Mouse (Mus musculus): ENCODE data around the gene Dennd4b.
A peak's percentile ranks its signal among the peaks of the same experiment; 100 is the strongest.

Gene Dennd4b

DNA sequence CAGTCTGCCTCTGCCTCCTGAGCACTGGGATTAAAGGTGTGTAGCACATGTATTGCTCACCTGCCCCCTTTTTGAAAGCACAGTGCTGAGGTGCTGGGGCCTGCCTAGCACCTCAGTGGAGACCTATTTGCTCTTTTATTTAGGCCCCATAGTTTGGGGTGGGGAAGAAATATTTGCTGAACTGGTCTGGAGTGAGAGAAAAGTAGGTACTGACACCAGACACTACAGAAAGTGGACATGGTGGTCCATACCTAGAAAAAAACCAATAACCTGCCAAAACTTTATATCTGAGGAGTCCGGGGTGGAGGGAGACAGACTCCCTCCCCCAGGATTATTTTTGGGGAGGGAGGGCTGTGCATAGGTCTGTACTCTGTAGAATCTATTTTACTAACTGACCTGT lies 11.8 kb upstream of the Dennd4b start:
- peak; percentile 39 for DNase-seq (ENCODE audit: low read depth)

DNA sequence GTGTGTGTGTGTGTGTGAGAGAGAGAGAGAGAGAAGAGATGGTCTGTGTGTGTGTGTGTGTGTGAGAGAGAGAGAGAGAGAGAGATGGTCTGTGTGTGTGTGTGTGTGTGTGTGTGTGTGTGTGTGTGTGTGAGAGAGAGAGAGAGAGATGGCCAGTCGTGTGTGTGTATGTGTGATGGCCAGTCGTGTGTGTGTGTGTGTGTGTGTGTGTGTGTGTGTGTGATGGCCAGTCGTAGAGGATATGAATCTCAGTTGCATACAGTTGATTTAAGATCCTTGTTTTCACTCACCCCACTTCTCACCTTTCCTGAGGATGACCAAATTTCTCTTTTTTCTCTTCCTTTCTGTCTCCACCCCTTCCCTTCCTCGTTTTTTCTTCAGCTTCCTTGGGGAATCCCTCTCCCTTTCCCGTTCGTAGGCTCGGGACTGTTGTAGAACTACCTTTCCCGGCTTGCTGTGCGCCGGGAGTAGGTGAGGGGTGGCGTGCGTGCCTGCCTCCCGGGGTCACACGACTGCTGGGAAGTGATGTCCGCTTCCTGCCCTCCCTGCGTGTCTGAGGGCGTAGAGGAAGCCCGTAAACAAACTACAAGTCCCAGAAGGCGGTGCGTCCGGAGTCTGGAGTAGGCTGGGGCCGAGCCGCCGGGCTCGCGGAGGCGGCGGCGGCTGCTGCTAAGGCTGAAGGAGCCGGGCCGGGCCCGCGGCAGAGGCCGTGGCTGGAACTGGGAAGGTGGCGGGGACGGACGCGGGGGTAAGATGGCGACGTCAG lies 11.1 kb upstream of the Dennd4b start, which contains the start of gene Crtc2:
Gene Crtc2 (plus strand): TSS at position 511 of the 766 bp plus-strand sequence.
- DNase-seq (ENCODE audit: low read depth): peak; percentile 95

DNA sequence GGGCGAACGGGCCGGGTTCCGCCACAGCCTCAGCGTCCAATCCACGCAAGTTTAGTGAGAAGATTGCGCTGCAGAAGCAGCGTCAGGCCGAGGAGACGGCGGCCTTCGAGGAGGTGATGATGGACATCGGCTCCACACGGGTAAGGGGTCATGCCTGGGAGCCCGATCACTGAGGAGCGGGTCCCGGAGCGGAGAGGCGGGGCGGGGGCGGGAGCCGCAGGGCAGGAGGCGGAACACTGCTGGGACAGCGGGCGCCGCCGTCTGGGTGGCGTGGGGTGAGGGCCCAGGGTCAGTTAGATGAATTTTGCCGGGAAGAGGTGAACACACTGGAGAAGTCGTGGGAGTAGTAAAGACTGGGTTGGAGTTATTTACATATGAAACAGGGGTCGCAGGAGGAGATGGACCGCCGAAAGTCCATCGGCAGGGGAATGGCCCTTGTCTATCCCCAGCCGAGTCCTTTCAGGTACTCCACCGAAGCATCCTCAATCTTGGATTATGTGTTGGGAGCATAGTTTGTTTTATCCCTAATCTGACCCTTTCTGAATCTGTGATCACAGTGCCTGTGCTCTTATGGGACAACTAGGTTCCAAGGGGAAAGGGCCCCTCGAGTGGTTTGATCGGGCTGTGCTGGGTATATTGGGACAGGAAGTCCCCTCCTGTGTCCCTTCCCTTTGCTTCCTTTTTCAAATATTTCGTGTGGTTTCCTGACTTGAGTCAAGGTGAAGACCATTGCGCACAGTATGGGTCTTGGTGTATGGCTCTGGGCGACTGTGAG lies 10.4 kb upstream of the Dennd4b start:
- peak; percentile 73 for DNase-seq (ENCODE audit: low read depth)

DNA sequence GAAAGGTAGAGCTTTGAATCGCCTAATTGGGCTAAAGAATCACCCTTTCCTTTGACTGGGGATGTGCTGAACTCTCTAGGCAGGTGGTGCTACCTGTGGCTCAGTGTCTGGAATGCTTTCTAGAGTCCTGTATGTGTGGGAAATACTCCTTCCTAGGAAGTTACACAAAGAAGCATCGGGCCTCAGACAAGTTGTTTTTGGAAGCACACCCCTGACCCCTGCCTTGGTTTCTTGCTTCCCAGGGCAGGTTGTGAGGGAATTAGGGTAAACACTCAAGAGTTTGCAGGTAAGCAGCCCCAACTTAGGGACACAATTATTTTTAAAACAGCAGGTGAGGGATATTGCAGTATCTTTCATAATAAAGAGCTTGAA lies 9.8 kb upstream of the Dennd4b start:
- DNase-seq (ENCODE audit: low read depth): no peak

DNA sequence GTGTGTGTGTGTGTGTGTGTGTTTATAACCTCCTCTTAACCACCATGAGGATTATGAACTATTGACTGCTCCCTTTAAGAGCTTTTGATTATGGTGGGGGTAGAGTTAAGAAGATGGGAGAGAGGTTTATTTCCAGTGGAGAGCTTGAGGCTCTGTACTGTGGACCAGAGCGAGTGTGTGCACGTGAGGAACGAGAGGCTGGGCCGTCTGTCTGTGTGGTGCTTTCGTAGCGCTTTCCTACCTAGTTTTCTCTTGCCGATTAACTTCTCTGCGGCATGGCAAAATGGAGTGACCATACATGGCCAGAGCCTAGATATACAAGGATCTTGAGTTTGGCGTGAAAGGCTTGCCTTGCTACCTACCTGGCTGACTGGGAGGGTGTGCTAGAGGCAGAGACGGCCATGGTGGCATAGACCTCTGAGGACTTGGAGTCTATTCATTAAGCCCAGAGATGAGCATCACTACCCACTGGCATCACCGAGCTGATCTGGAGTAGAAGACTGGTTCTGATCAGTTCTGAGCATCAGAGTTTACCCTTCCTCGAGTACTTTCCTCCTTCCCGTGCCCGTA lies 9.1 kb upstream of the Dennd4b start:
- DNase-seq (ENCODE audit: low read depth): no peak

DNA sequence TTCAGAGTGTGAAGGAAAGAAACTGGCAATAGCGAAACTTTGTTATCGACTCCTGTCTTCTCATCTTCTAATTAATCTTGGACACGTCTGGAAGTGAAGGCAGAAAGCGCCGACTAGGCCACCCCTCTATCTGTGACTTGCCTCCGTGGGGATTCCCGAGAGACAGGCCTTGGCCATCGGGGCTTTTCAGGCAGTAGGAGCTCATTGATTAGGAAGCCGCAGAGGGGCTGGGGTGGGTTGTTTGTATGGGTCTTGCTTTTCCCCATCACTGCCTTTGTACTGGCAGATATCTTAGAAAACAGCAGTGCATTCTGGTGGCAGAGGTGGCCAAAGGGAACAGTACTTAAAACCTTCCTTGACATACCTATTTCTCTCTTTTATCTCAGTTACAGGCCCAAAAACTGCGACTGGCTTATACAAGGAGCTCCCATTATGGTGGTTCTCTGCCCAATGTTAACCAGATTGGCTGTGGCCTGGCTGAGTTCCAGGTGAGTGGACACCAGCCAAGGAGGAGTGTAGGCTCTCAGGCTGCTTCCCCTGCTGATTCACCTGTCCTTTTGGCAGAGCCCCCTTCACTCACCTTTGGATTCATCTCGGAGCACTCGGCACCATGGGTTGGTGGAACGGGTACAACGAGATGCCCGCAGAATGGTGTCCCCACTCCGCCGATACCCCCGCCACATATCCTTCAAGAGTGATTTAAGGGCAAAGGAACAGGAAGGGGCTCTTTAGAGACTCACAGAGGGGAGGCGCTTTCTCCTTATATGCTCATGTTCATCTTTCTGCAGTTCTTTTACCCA lies 8.1 kb upstream of the Dennd4b start:
- DNase-seq (ENCODE audit: low read depth): no peak

DNA sequence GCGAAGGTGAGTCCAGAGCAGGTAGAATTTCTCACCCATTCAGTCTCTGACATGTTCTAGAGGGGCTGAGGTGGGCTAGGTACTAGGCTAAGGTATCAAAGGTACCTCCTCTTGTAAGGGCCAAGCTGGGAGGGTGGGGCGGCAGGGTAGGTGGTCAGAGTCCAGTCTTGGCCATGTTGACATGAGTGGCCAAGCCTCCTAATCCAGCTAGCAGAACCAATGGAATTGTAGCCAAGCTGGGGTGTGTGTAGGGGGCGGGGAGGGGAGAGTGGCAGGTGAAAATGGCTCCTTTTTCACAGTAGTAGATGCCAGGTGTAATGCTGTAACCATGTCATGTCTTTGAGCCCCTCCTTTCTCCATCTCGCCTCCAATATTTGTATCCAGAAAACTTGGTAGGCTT lies 6.5 kb upstream of the Dennd4b start:
- no peak for DNase-seq (ENCODE audit: low read depth)

DNA sequence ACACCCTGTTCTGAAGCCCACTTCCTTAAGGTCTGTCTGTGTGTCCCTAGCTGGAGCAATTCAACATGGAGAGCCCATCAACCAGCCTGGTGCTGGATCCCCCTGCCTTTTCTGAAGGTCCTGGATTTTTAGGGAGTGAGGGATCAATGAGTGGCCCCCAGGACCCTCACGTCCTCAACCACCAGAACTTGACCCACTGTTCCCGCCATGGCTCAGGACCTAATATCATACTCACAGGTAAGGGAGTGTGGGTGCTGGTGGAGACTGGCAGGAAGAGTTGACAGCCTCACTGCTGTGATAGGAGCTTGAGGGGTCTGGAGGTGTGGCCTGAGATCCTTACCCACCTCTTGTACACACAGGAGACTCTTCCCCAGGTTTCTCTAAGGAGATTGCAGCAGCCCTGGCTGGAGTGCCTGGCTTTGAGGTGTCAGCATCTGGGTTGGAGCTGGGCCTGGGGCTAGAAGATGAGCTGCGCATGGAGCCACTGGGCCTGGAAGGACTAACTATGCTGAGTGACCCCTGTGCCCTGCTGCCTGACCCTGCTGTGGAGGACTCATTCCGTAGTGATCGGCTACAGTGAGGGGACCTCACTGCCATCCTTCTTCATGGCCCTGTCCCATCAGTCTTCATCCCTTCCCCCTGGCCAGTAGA lies 1.7 kb upstream of the Dennd4b start:
- DNase-seq (ENCODE audit: low read depth): no peak

DNA sequence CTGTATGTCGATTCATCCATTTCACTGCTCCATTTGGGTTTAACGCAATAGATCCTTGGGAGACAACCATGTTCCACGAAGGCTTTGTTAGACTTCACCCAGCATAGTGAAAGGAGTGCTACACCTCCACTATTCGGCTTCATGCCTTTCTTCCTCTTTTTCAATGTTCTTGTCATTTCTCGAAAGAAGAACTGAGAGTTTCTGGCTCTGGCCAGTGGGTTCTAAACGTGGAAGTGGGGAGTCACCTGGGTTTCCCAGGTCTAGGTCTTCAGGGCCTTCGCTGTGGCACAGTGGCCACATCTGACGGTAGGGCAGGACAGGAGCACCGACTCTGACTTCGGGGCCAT lies 325 bp upstream of the Dennd4b start:
- no peak for DNase-seq (ENCODE audit: low read depth)

DNA sequence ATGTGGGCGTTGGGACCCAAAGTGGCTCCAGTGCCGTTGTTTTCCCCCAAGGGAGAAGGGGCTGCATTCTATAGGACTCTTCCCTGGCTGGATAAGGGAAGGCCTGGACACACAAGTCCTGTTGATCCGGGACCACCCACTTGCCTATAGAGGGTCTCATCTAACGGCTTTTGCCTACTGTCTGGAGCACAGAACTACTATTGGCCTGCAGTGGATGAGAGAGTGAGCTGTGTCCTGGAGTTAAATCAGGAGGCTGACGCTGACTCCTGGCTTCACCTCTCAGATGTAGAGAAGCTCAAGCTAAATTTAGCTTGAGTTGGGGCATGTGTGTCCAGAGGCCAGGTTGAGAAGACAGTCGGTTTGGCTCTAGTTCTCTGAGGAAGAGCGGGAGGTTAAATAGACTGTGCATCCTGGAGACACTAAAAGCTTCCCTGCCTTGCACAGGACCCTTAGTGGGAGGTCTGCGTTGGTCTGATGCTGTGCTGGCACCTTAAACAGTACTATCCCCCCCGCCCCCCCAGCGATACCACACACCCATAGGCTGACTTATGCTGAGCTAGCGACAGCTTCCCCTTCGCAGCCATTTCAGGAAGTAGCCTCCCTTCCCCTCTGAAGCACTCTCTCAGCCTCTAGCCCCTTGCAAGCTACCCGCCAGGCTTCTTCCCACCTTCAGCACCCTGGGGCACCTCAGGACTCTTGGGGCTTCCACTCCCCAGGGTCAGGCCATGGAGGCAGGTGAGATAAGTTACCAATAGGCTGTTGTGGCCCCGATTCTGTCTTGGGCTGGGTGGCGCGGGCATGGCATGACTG lies 1.2 kb downstream of the Dennd4b start:
- peak; percentile 85 for DNase-seq (ENCODE audit: low read depth)

DNA sequence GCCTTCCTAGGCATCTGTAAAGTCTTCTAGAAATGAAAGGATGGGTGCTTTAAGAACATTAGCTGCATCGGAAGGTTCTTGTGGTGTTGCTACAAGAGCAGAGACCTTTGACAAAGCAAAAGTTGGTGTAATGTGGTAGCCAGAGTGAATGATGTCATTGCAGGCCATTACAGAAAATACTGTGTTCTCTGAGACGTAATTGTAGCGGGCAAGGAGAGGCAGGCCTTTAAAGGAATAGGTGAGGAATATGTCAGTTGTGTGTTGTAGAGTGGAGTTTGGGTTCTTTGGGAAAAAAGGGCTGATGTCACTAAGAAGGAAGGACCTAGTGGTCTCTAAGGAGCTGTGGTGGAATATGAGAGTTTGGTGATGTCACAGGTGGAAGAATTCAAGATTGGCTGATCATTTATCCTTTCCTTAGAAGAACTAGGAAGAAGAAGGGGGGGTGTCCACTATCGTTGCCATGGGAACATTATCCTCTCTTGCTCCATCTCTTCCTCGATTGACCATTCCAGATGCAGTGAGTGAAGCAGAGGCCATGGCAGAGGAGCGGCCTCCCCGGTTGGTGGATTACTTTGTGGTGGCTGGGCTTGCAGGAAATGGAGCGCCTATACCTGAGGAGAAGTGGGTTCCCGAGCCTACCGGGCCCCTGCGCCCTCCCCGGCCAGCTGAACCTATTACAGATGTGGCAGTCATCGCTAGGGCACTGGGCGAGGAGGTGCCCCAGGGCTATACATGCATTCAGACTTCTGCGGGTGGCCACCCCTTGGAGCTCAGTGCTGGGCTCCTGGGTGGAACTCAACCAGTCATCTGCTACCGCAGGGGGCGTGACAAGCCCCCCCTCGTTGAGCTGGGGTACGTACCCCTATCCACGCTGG lies 2.2 kb downstream of the Dennd4b start:
- peak; percentile 61 for DNase-seq (ENCODE audit: low read depth)

DNA sequence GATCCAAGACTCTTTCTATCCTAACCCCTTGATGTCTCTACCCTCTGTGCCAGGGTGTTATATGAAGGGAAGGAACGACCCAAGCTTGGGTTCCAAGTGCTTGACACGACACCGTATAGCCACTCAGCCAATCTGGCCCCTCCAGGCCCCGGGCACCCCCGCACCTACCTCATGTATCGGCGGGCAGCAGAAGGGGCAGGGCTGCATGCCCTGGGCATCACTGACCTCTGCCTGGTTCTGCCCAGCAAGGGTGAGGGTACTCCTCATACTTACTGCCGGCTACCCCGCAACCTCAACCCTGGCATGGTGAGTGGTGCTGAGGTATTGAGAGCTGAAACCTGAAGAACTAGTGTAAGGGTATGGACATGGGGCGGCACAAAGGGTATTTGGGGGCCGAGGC lies 3.2 kb downstream of the Dennd4b start:
- DNase-seq (ENCODE audit: low read depth): no peak

DNA sequence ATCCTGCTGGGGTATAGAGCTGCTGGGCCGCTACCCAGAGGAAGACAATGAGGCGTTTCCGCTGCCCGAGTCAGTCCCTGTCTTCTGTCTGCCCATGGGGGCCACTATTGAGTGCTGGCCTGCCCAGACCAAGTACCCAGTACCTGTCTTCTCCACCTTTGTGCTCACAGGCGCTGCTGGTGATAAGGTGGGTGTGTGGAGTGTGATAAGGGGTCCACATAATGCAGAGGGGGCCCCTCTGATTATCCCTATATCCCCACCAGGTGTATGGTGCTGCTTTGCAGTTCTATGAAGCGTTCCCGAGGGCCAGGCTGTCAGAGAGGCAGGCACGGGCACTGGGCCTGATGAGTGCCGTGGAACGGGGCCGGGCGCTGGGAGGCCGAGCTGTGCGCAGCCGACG lies 4.0 kb downstream of the Dennd4b start:
- no peak for DNase-seq (ENCODE audit: low read depth)

DNA sequence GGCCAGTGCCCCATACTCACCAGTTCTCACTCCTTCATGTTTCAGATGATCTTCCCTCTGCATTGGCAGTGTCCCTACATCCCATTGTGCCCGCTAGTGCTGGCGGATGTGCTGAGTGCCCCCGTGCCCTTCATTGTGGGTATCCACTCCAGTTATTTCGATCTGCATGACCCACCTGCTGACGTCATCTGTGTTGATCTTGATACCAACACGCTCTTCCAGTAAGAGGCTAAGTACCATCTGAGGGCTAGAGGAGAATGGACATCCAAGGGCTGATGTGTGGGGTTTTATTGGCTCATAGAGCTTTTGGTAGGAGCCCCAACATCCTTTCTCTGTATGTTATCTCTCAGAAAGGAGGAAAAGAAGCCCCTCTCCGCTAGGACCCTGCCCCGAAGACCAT lies 5.8 kb downstream of the Dennd4b start:
- no peak for DNase-seq (ENCODE audit: low read depth)

DNA sequence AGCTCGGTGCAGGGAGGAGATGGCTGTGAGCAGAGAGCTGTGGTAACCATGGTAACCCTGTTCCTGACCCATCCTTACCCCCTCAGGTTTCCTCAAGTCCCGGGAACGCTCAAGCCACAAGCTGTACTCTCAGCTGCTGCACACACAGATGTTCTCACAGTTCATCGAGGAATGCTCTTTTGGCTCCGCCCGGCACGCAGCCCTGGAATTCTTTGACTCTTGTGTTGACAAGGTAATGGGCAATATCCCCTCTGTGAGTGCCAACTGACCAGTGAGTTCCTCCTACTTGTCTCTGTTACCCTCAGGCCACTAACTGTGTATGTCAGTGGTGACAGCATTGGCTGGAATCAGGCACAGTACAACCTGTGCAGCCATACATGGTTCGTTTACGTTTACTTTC lies 7.2 kb downstream of the Dennd4b start:
- no peak for DNase-seq (ENCODE audit: low read depth)

DNA sequence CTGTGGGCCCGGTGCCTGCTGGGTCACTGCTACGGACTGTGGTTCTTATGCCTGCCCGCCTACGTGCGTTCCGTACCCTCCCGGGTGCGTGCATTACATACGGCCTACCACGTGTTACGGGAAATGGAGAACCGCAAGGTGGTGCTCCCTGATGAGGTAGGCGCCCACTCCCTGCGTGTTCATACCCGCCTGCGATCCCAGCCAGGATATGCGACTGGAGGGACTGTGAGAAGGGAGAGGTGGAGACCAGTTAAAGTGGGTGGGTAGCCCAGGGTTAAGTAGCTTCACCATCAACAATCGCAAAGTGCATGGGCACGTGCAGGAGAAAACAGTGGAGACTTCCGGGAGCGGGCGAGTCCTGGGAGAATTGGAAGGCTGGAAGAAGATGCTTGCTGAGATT lies 8.9 kb downstream of the Dennd4b start:
- no peak for DNase-seq (ENCODE audit: low read depth)

DNA sequence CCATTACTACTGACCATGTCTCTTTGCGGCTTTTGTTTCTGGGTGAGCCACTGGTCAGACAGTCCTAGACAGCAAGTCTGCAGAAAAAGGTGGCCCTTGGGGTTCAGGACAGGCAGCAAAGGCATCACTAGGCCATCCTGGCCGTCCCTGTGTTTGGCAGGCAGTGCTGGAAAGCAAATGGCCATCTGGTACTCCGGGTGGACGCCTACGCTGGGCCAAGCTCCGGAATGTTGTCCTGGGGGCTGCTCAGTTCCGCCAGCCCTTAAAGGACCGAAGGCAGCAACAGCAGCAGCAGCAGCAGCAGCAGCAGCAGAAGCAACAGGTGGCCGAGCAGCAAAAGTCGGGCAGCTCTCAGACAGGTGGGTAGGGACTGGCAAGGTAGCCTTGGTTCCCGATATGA lies 10.3 kb downstream of the Dennd4b start:
- no peak for DNase-seq (ENCODE audit: low read depth)

DNA sequence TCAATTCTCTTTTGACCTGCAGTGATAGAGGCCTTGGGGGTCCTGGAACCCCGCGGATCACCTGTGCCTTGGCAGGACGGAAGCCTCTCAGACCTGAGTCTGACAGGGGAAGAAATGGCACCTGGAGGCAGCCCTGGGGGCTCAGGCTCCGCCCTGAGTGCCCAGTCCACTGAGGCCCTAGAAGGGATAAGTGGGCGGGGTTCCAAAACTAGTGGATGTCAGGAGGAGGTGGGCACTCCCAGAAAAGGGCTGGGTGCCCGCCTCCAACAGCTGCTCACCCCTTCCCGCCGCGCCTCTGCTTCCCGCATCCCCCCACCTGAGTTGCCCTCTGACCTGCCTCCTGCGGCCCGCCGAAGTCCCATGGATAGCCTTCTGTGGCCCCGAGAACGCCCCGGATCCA lies 11.9 kb downstream of the Dennd4b start:
- DNase-seq (ENCODE audit: low read depth): no peak

DNA sequence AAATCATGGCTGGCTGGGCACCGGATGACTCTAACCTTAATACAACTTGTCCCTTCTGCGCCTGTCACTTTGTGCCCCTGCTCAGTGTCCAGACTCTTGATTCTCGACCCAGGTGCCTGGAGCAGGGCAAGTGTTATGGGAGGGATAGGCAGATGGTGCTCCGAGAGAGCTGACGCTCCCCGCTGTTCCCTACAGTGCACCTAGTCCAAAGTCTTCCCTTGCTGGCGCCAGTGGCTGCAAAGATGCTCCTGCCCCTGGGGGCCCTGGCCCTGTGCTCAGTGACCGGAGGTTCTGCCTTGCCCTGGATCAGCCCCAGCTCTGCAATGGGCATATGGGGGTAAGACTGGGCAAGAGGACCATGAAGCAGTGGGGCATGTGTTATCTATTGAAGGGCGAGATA lies 12.8 kb downstream of the Dennd4b start:
- no peak for DNase-seq (ENCODE audit: low read depth)

DNA sequence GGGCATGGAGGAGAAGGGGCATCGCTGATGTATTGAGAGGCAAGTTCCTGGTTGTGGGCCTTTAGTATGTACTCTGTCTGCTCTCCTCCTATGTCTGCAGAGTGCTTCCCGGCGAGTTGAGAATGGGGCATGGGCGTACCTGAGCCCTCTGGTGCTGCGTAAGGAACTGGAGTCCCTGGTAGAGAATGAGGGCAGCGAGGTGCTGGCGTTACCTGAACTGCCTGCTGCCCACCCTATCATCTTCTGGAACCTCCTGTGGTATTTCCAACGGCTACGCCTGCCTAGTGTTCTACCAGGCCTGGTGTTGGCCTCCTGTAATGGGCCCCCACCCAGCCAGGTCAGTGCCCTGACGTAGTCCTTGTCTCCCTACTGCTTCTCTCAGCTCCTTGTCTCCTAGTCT lies 13.2 kb downstream of the Dennd4b start:
- DNase-seq (ENCODE audit: low read depth): no peak

Measured in induced T-regulatory cell, adult 2 months (primary cell).